Mouse (Mus musculus) liver, postnatal 0 days (tissue): Measurements from ENCODE around the gene Tnfaip8l1.

Experiments used
- CTCF ChIP-seq: sonication (generic); IDR thresholded peaks from 2 replicates; pipeline ENCODE4 v1.5.1; 2016; ENCODE audit warnings: antibody characterized with exemption, low read depth
- EP300 ChIP-seq: IDR thresholded peaks from 2 replicates; pipeline ENCODE4 v1.6.1; 2016; ENCODE audit warnings: antibody characterized with exemption, low read depth, mild to moderate bottlenecking

DNA sequence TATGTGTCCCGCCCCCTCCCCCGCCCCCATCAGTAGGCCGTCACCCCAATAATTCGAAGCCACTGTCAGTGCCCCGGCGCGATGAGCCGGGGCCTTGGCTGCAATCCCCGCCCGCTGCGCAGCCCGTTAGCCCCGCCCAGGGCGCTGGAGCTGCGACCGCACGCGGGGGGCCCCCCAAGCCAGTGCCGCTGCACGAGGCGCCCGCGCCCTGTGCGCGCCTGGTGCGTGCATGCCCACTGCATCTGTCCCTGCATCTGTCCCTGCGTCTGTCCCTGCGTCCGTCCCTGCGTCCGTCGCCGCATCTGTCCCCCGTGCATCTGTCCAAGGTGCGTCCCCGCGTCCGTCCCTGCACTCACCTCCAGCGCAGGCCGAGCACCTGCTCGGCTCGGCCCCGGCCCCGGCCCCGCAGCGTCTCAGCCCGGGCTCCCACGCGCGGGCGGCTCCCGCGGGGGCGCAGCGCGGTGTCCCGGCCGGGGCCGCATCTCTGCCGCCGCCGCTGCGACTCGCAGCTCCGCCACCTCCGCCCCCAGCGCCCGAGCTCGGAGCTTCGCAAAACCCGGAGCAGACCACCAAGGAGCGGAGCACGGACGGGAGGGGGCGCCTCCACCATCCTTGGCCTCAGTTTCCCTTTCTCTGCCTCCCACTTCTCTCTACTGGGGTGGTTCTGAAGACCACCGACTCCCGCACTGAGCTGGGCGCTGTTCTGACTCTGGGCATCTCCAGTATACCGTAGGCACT is 22.2 kb upstream of the Tnfaip8l1 start, which contains the start of gene Sema6b:
- no peak for TF ChIP-seq CTCF
- TF ChIP-seq EP300 = no peak
